Mouse (Mus musculus) MEL (cell line): ENCODE results near the gene Cdk14. TPM values are rescaled to one million over a fixed set of nuclear protein-coding genes. Genes with fewer than 3 reads are reported as not detected.

ENCODE experiments used
- DNase-seq: peaks from one replicate; pipeline ENCODE4 v3.0.0; 2011; ENCODE audit warnings: low read depth, low spot score
- H3K27ac ChIP-seq: 2 replicates; pipeline ENCODE4 v1.5.1; 2012; ENCODE audit warnings: low read depth, mild to moderate bottlenecking, control low read depth, low read length, moderate library complexity; ENCODE audit not compliant: control insufficient read depth
- H3K27me3 ChIP-seq, 2 experiments: fragments of 150-350 bp in 1 of 2; sonication (generic) in 1 of 2; 2 replicates each; pipeline ENCODE4 v1.6.1; 2012; ENCODE audit warnings: low read length in 2 of 2, mild to moderate bottlenecking in 2 of 2, improper control_type of control experiment in 1 of 2, moderate library complexity in 1 of 2; ENCODE audit not compliant: insufficient read depth in 2 of 2, control insufficient read depth in 1 of 2
- H3K36me3 ChIP-seq, 2 experiments: 2 replicates each; pipeline ENCODE4 v1.6.1; 2012 to 2014; ENCODE audit warnings: low read length in 2 of 2, improper control_type of control experiment in 1 of 2, inconsistent platforms in 1 of 2, mild to moderate bottlenecking in 1 of 2; ENCODE audit not compliant: insufficient read depth in 2 of 2, control insufficient read depth in 1 of 2
- H3K4me1 ChIP-seq, 2 experiments: fragments of 150-350 bp in 1 of 2; sonication (generic) in 1 of 2; 2 replicates each; pipeline ENCODE4 v1.6.1; 2012; ENCODE audit warnings: low read length in 2 of 2, improper control_type of control experiment in 1 of 2, mild to moderate bottlenecking in 1 of 2; ENCODE audit not compliant: insufficient read depth in 2 of 2, control insufficient read depth in 1 of 2
- H3K4me3 ChIP-seq, 2 experiments: fragments of 150-350 bp in 1 of 2; sonication (generic) in 1 of 2; 2 replicates each; pipeline ENCODE4 v1.5.1; 2012; ENCODE audit warnings: low read depth in 2 of 2, low read length in 2 of 2, mild to moderate bottlenecking in 2 of 2, moderate library complexity in 2 of 2, control low read depth in 1 of 2, improper control_type of control experiment in 1 of 2; ENCODE audit not compliant: control insufficient read depth in 1 of 2, insufficient read depth in 1 of 2
- H3K79me2 ChIP-seq: 2 replicates; pipeline ENCODE4 v1.6.1; 2012; ENCODE audit warnings: mild to moderate bottlenecking, low read length, moderate library complexity; ENCODE audit not compliant: control insufficient read depth, poor library complexity, insufficient read depth
- H3K9ac ChIP-seq: 2 replicates; pipeline ENCODE4 v1.6.1; 2012; ENCODE audit warnings: low read depth, mild to moderate bottlenecking, control low read depth, low read length, moderate library complexity; ENCODE audit not compliant: control insufficient read depth, poor library complexity, severe bottlenecking
- H3K9me3 ChIP-seq: fragments of 150-350 bp; sonication (generic); replicated peaks from 2 replicates; pipeline ENCODE4 v1.6.1; 2012; ENCODE audit warnings: mild to moderate bottlenecking, low read length, improper control_type of control experiment, moderate library complexity; ENCODE audit not compliant: insufficient read depth
- BHLHE40 ChIP-seq: IDR thresholded peaks from 2 replicates; pipeline ENCODE4 v1.6.1; 2012; ENCODE audit warnings: low read depth, mild to moderate bottlenecking, inconsistent platforms, low read length, improper control_type of control experiment, borderline replicate concordance
- CHD1 ChIP-seq: IDR thresholded peaks from 2 replicates; pipeline ENCODE4 v1.6.1; 2012; ENCODE audit warnings: low read depth, mild to moderate bottlenecking, inconsistent platforms, low read length, improper control_type of control experiment
- CHD2 ChIP-seq: IDR thresholded peaks from 2 replicates; pipeline ENCODE4 v1.6.1; 2011; ENCODE audit warnings: low read length, improper control_type of control experiment
- E2F4 ChIP-seq: IDR thresholded peaks from 2 replicates; pipeline ENCODE4 v1.6.1; 2011; ENCODE audit warnings: low read depth, low read length, improper control_type of control experiment, borderline replicate concordance
- EP300 ChIP-seq, 2 experiments: IDR thresholded peaks; 2 replicates each; pipeline ENCODE4 v1.6.1; 2011; ENCODE audit warnings: improper control_type of control experiment in 2 of 2, low read length in 2 of 2, low read depth in 1 of 2, mild to moderate bottlenecking in 1 of 2
- ETS1 ChIP-seq: IDR thresholded peaks from 2 replicates; pipeline ENCODE4 v1.6.1; 2012; ENCODE audit warnings: low read depth, mild to moderate bottlenecking, inconsistent platforms, low read length, improper control_type of control experiment, moderate library complexity
- JUND ChIP-seq: IDR thresholded peaks from 2 replicates; pipeline ENCODE4 v1.6.1; 2011; ENCODE audit warnings: low read depth, mild to moderate bottlenecking, improper control_type of control experiment, low read length
- KAT2A ChIP-seq: conservative IDR thresholded peaks from 2 replicates; pipeline ENCODE4 v1.6.1; 2012; ENCODE audit warnings: low read depth, low read length, improper control_type of control experiment, inconsistent platforms
- MAFK ChIP-seq: IDR thresholded peaks from 2 replicates; pipeline ENCODE4 v1.6.1; 2011; ENCODE audit warnings: low read depth, mild to moderate bottlenecking, low read length, improper control_type of control experiment, borderline replicate concordance
- MAX ChIP-seq: IDR thresholded peaks from 2 replicates; pipeline ENCODE4 v1.6.1; 2011; ENCODE audit warnings: low read length, improper control_type of control experiment
- MAZ ChIP-seq: IDR thresholded peaks from 2 replicates; pipeline ENCODE4 v1.6.1; 2012; ENCODE audit warnings: low read depth, mild to moderate bottlenecking, inconsistent platforms, low read length, improper control_type of control experiment
- MEF2A ChIP-seq: IDR thresholded peaks from 2 replicates; pipeline ENCODE4 v1.6.1; 2014; ENCODE audit warnings: low read depth, mild to moderate bottlenecking, inconsistent platforms, low read length, improper control_type of control experiment; ENCODE audit not compliant: poor library complexity, insufficient replicate concordance, severe bottlenecking; ENCODE audit errors: extremely low read depth
- MXI1 ChIP-seq: IDR thresholded peaks from 2 replicates; pipeline ENCODE4 v1.6.1; 2011; ENCODE audit warnings: mild to moderate bottlenecking, low read depth, low read length, improper control_type of control experiment
- MYB ChIP-seq: IDR thresholded peaks from 2 replicates; pipeline ENCODE4 v1.6.1; 2011; ENCODE audit warnings: mild to moderate bottlenecking, low read depth, low read length, improper control_type of control experiment
- NELFE ChIP-seq: IDR thresholded peaks from 2 replicates; pipeline ENCODE4 v1.6.1; 2011; ENCODE audit warnings: low read depth, low read length, improper control_type of control experiment
- NRF1 ChIP-seq: IDR thresholded peaks from 2 replicates; pipeline ENCODE4 v1.6.1; 2014; ENCODE audit warnings: low read depth, mild to moderate bottlenecking, inconsistent platforms, low read length, improper control_type of control experiment, moderate library complexity; ENCODE audit not compliant: poor library complexity, insufficient read depth, severe bottlenecking
- POLR2A ChIP-seq, 2 experiments: IDR thresholded peaks; 2 replicates each; pipeline ENCODE4 v1.6.1; 2011 to 2012; ENCODE audit warnings: low read length in 2 of 2, mild to moderate bottlenecking in 2 of 2, control low read depth in 1 of 2, improper control_type of control experiment in 1 of 2, low read depth in 1 of 2, moderate library complexity in 1 of 2; ENCODE audit not compliant: control insufficient read depth in 1 of 2, insufficient read depth in 1 of 2, poor library complexity in 1 of 2
- POLR2AphosphoS2 ChIP-seq: IDR thresholded peaks from 2 replicates; pipeline ENCODE4 v1.6.1; 2011; ENCODE audit warnings: low read length, improper control_type of control experiment
- RAD21 ChIP-seq: IDR thresholded peaks from 2 replicates; pipeline ENCODE4 v1.6.1; 2011; ENCODE audit warnings: mild to moderate bottlenecking, low read depth, low read length, improper control_type of control experiment
- SIN3A ChIP-seq: IDR thresholded peaks from 2 replicates; pipeline ENCODE4 v1.6.1; 2012; ENCODE audit warnings: low read length, improper control_type of control experiment, inconsistent platforms
- SMC3 ChIP-seq: IDR thresholded peaks from 2 replicates; pipeline ENCODE4 v1.6.1; 2011; ENCODE audit warnings: low read depth, low read length, improper control_type of control experiment
- TAL1 ChIP-seq: IDR thresholded peaks from 2 replicates; pipeline ENCODE4 v1.6.1; 2012; ENCODE audit warnings: mild to moderate bottlenecking, inconsistent platforms, low read length, moderate library complexity, mixed read lengths
- TBP ChIP-seq: IDR thresholded peaks from 2 replicates; pipeline ENCODE4 v1.8.0; 2011; ENCODE audit warnings: low read depth, low read length, improper control_type of control experiment
- TCF12 ChIP-seq: IDR thresholded peaks from 2 replicates; pipeline ENCODE4 v1.6.1; 2014; ENCODE audit warnings: low read depth, mild to moderate bottlenecking, inconsistent platforms, low read length, improper control_type of control experiment, moderate library complexity
- UBTF ChIP-seq: IDR thresholded peaks from 2 replicates; pipeline ENCODE4 v1.6.1; 2012; ENCODE audit warnings: low read depth, mild to moderate bottlenecking, inconsistent platforms, low read length, improper control_type of control experiment, moderate library complexity, borderline replicate concordance; ENCODE audit not compliant: insufficient read depth
- USF1 ChIP-seq: IDR thresholded peaks from 2 replicates; pipeline ENCODE4 v1.6.1; 2014; ENCODE audit warnings: low read depth, mild to moderate bottlenecking, inconsistent platforms, low read length, improper control_type of control experiment, moderate library complexity
- ZMIZ1 ChIP-seq: IDR thresholded peaks from 2 replicates; pipeline ENCODE4 v1.6.1; 2012; ENCODE audit warnings: low read depth, mild to moderate bottlenecking, inconsistent platforms, low read length, improper control_type of control experiment, moderate library complexity
- polyA plus RNA-seq, 2 experiments: library from polyadenylated mRNA; stranded (reverse) in 1 of 2; unstranded in 1 of 2; fragments of >175 nt in 1 of 2; fragments of >200 nt in 1 of 2; gene quantifications; 2 replicates each; pipeline versions ENCODE4 v1.2.1 to v1.2.4; 2012; ENCODE audit warnings: low replicate concordance in 2 of 2, low read depth in 1 of 2; ENCODE audit not compliant: insufficient read length in 2 of 2, insufficient read depth in 1 of 2, missing spikeins in 1 of 2
- total RNA-seq: library from RNA; depleted of rRNA; stranded (reverse); fragments of 300-350 nt; gene quantifications from 2 replicates; pipeline ENCODE4 v1.2.3, GENCODE M21; 2012

The Cdk14 gene
- total and polyA plus RNA-seq, 3 experiments: not detected

DNA sequence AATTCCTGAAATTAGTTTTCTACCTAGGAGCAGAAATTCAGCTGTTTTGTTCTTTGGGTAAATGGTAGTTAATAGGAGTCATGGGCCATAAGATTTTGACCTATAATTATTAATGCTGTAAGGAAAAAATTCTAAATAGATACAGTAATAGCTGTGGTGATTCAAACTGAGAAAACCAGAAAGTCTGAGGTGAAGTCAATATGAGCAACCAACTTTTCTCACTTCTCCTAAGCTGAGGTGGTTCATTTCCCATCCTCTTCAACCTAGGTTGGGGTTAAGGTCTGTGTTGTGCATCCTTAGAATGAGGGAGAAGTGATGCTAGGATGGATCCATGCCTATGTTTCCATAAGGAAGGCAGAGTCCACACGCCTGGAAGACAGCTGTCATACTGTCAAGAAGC, 649.5 kb downstream of the Cdk14 start:
- no peak for DNase-seq
- TF ChIP-seq TBP: no peak
- no peak for TF ChIP-seq E2F4
- TF ChIP-seq CHD2: no peak
- TF ChIP-seq POLR2A (IDR thresholded peaks at IDR 0.05; ENCODE audit: control insufficient read depth in 1 of 2, insufficient read depth in 1 of 2, low read depth in 1 of 2, low read length in 2 of 2, poor library complexity in 1 of 2): no peak
- TF ChIP-seq BHLHE40: no peak
- no peak for TF ChIP-seq MAX
- no peak for TF ChIP-seq EP300 (IDR thresholded peaks at IDR 0.05; ENCODE audit: low read depth in 1 of 2, low read length in 2 of 2)
- TF ChIP-seq POLR2AphosphoS2: no peak
- no peak for TF ChIP-seq ETS1
- TF ChIP-seq UBTF: no peak
- no peak for TF ChIP-seq ZMIZ1
- TF ChIP-seq MAZ: no peak
- TF ChIP-seq SMC3: no peak
- no peak for TF ChIP-seq NRF1
- no peak for TF ChIP-seq KAT2A
- no peak for TF ChIP-seq USF1
- TF ChIP-seq TAL1: no peak
- Histone ChIP-seq H3K9me3 (no peaks in the 10 kb centered on the region), H3K4me3 (no peak overlapping the region), H3K27ac (no peak overlapping the region), H3K9ac (no peak overlapping the region), H3K79me2 (no peaks in the 10 kb centered on the region), H3K4me1 (no peaks in the 10 kb centered on the region), H3K36me3 (no peaks in the 10 kb centered on the region), H3K27me3 (no peaks in the 10 kb centered on the region)

- TF ChIP-seq MAFK (no peak), TCF12 (no peak), MYB (no peak), NELFE (no peak), CHD1 (no peak), JUND (no peak), RAD21 (no peak), NRF1 (no peak), EP300 (IDR thresholded peaks at IDR 0.05; ENCODE audit: low read depth in 1 of 2, low read length in 2 of 2) (no peak), MEF2A (no peak), MXI1 (no peak), SIN3A (no peak), CHD2 (no peak), SMC3 (no peak)
- no peaks in the 10 kb centered on the region for H3K79me2 ChIP-seq
- H3K27me3 ChIP-seq: no peaks in the 10 kb centered on the region
- no peak for DNase-seq
- no peak overlapping the region for H3K27ac ChIP-seq
- no peaks in the 10 kb centered on the region for H3K36me3 ChIP-seq
- H3K4me1 ChIP-seq: no peaks in the 10 kb centered on the region
- H3K4me3 ChIP-seq: no peak overlapping the region
- no peak overlapping the region for H3K9ac ChIP-seq
- H3K9me3 ChIP-seq: no peaks in the 10 kb centered on the region
Observed at GRCm38 (mm10) chr5:4767896-4768295, 652.2 kb downstream of the Cdk14 start.
